Mouse (Mus musculus): ENCODE data around the gene Ier5l. TPM values are rescaled to one million over a fixed set of nuclear protein-coding genes. Genes with fewer than 3 reads are reported as not detected.

Ier5l gene
- 1.1 and 1.3 TPM in 2 replicates for polyA plus RNA-seq (2015; fragmentation: Nextera tagmentation; extraction: Ambion mirVana)

DNA sequence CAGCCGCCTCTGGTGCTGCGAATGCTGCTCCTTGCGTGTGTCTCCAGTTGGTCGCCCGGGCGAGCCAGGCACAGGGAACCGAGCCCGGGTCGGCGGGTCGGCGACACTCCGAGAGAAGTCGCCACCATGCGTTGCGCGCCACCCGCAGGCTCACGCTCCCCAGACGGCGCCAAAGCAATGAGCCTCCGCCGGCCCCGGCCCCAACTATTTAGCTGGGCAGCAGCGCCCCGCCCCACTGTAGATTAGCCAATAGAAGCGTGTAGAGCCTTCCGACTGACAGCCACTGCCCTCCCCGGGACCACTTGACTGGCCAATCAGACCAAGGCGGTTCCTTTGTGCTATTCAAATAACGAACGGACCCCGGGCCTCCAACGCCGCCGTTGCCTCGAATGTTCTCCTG is at the start of gene Ier5l:
Gene Ier5l, minus strand, starts transcription at position 181 of the 400 bp plus-strand sequence.

Other genes starting within 250 kb of the Ier5l start
- gene Lrrc8a, start 236.5 kb downstream of the Ier5l start, polyA plus RNA-seq (2015; fragmentation: Nextera tagmentation; extraction: Ambion mirVana) = 17.3 and 19.2 TPM in 2 replicates
- 0.06 and 0.08 TPM in 2 replicates for gene Gm28035, start 233.7 kb downstream of the Ier5l start, polyA plus RNA-seq (2015; fragmentation: Nextera tagmentation; extraction: Ambion mirVana)
- 4.4 and 6.5 TPM in 2 replicates for gene Phyhd1, start 208.0 kb downstream of the Ier5l start, polyA plus RNA-seq (2015; fragmentation: Nextera tagmentation; extraction: Ambion mirVana)
- not detected in 2 replicates for gene Gm28038, start 193.2 kb downstream of the Ier5l start, polyA plus RNA-seq (2015; fragmentation: Nextera tagmentation; extraction: Ambion mirVana)
- gene Dolk, start 187.9 kb downstream of the Ier5l start, polyA plus RNA-seq (2015; fragmentation: Nextera tagmentation; extraction: Ambion mirVana) = 12.5 and 13.7 TPM in 2 replicates
- 17.0 and 17.5 TPM in 2 replicates for gene Nup188, start 187.8 kb downstream of the Ier5l start, polyA plus RNA-seq (2015; fragmentation: Nextera tagmentation; extraction: Ambion mirVana)
- gene Sh3glb2, start 114.9 kb downstream of the Ier5l start, polyA plus RNA-seq (2015; fragmentation: Nextera tagmentation; extraction: Ambion mirVana) = 29.2 and 29.6 TPM in 2 replicates
- gene Miga2, start 110.0 kb downstream of the Ier5l start, polyA plus RNA-seq (2015; fragmentation: Nextera tagmentation; extraction: Ambion mirVana) = 9.0 and 10.8 TPM in 2 replicates
- 16.1 and 16.7 TPM in 2 replicates for gene Dolpp1, start 82.0 kb downstream of the Ier5l start, polyA plus RNA-seq (2015; fragmentation: Nextera tagmentation; extraction: Ambion mirVana)
- 26.9 and 28.0 TPM in 2 replicates for gene Crat, start 58.4 kb downstream of the Ier5l start, polyA plus RNA-seq (2015; fragmentation: Nextera tagmentation; extraction: Ambion mirVana)
- 180 and 187 TPM in 2 replicates for gene Ptpa, start 58.2 kb downstream of the Ier5l start, polyA plus RNA-seq (2015; fragmentation: Nextera tagmentation; extraction: Ambion mirVana)
- 0.46 and 0.53 TPM in 2 replicates for gene Cstad, start 120.8 kb upstream of the Ier5l start, polyA plus RNA-seq (2015; fragmentation: Nextera tagmentation; extraction: Ambion mirVana)